22 mouse cellular contexts compared by ENCODE assay signal in genomic region chr14:77033391-77033790, GRCm38 (mm10). TPM values are rescaled to one million over a fixed set of nuclear protein-coding genes. Genes with fewer than 3 reads are reported as not detected.
DNase-seq lines count a peak whose midpoint lies in the region; ATAC-seq and TF ChIP-seq lines count a peak whose summit lies in the region.
"Had no signal": no experiment of that assay in that cellular context is flagged by ENCODE, and none has a peak within 500 bp of the region (broad histone marks: within the 10 kb centered on the region; RNA-seq: fewer than 3 reads in every experiment).

No protein-coding gene starts in this region.

- DNase-seq in gastrocnemius, adult 2 months = no peak
- DNase-seq in gastrocnemius, postnatal 36 days = no peak
- DNase-seq in A20 (ENCODE audit: low read depth, low spot score) = peak; percentile 69
- DNase-seq in splenic B cell, adult 2 months (ENCODE audit: low read depth, low spot score) = peak; percentile 46
- DNase-seq in urinary bladder, postnatal 10 days (ENCODE audit: low spot score) = no peak
- DNase-seq in left cerebral cortex, adult 18-20 months (ENCODE audit: low spot score in 2 of 2) = no peak
- DNase-seq: adrenal gland, postnatal 14 days; cerebellum, adult 11 months; cerebellum, adult 8-10 months; cerebellum, postnatal 14 days; forebrain, postnatal 0 days; gastrocnemius, postnatal 25 days; heart, postnatal 4 days had no signal

- no peaks in the 10 kb centered on the region for H3K27me3 ChIP-seq in splenic B cell, adult 2 months (ENCODE audit: control insufficient read depth, insufficient read depth, low read length, poor library complexity, severe bottlenecking)
- H3K27me3 ChIP-seq: embryonic facial prominence, embryonic 12.5 days; Patski had no signal

- H3K27ac ChIP-seq in gastrocnemius, adult 2 months = 0 out of 2 replicates have a peak overlapping the region, but pooled peaks have one; percentile 24
- H3K27ac ChIP-seq: embryonic facial prominence, embryonic 12.5 days; forebrain, embryonic 12.5 days; heart, embryonic 10.5 days; hindbrain, embryonic 12.5 days had no signal

- intact Hi-C loops in gastrocnemius, adult 2 months (cut with DNase I) = no loop called here
- intact Hi-C loops in gastrocnemius, postnatal 36 days (cut with DNase I) = no loop called here

- no peaks in the 10 kb centered on the region for H3K36me3 ChIP-seq in splenic B cell, adult 2 months (ENCODE audit: control insufficient read depth, insufficient read depth, low read length, poor library complexity, severe bottlenecking)
- H3K36me3 ChIP-seq: embryonic facial prominence, embryonic 12.5 days; forebrain, embryonic 12.5 days; hindbrain, embryonic 12.5 days had no signal

- ATAC-seq in granulocyte monocyte progenitor cell, adult 5-6 weeks (replicated peaks; ENCODE audit: poor library complexity, severe bottlenecking) = peak; percentile 48
- ATAC-seq: activated CD4-positive, CD25-positive, alpha-beta regulatory T cell, adult 4 months; forebrain, postnatal 0 days; hindbrain, embryonic 16.5 days; inflammation-experienced regulatory T-cells, adult 6 months; Patski had no signal

- no peak for TF ChIP-seq CTCF in gastrocnemius, adult 2 months (IDR thresholded peaks at IDR 0.05)

- no peak overlapping the region for H3K4me3 ChIP-seq in gastrocnemius, adult 2 months
- H3K4me3 ChIP-seq: embryonic facial prominence, embryonic 12.5 days; forebrain, embryonic 12.5 days; heart, embryonic 10.5 days; hindbrain, embryonic 12.5 days had no signal

RNA-seq across cellular contexts. Expression of gene Ccdc122, which starts 3.2 kb away (rescaled TPM):
- 1 to 10 TPM; 1.1 to 2.4 TPM for total RNA-seq in gastrocnemius, adult 2 months (2021)
- 1 to 10 TPM in 1 of 2 experiments, under 1 TPM in 1; 0.67 to 1.4 TPM for total RNA-seq in gastrocnemius, postnatal 36 days (2021)
- total RNA-seq in granulocyte monocyte progenitor cell, adult 5-6 weeks (2014; fragmentation: Nextera tagmentation) = 8.9 and 13.6 TPM in 2 replicates
- total RNA-seq in granulocyte monocyte progenitor cell, adult 5-6 weeks (2017) = 14.8 and 27.9 TPM in 2 replicates
- total RNA-seq in left cerebral cortex, adult 18-20 months (2021) = 1 to 10 TPM; 1.3 to 1.9 TPM

RNA-seq across cellular contexts. Expression of gene Lacc1, which starts 3.3 kb away (rescaled TPM):
- under 1 TPM; 0.66 to 0.75 TPM for total RNA-seq in gastrocnemius, adult 2 months (2021)
- under 1 TPM; 0.57 to 0.69 TPM for total RNA-seq in gastrocnemius, postnatal 36 days (2021)
- total RNA-seq in granulocyte monocyte progenitor cell, adult 5-6 weeks (2014; fragmentation: Nextera tagmentation) = 11.0 and 15.7 TPM in 2 replicates
- total RNA-seq in granulocyte monocyte progenitor cell, adult 5-6 weeks (2017) = 8.4 and 13.9 TPM in 2 replicates
- 1 to 10 TPM; 4.5 to 5.3 TPM for total RNA-seq in left cerebral cortex, adult 18-20 months (2021)

Comparison
In these comparisons a context has a peak if more than half of its experiments do, and no peak if none do; other contexts are left out.
1. DNase-seq: peak in A20 (single experiment) and splenic B cell, adult 2 months (single experiment); none in gastrocnemius, adult 2 months (single experiment), gastrocnemius, postnatal 36 days (0 of 2), urinary bladder, postnatal 10 days (single experiment) and left cerebral cortex, adult 18-20 months (0 of 2).